In the genomic region with DNA sequence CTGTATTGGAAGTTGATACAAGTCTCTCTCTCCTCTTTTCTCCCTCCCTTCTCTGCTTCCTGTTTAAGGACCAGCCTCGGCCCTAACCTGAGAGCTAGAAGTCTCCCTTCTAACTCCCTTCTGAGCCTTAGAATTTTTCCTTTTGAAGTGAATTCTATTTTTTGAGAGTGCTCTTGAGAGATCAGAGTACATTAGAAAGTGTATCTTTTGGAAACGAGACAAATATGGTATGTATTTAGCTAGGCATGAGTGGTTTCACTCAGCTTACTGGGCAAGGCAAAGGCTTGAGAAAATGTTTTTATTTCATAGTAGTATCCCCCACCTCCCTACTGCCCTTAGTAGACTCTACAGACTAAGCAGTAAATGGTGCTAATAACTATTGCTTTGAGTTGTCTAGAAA, we compare ENCODE assay signal across 25 mouse cellular contexts. TPM values are rescaled to one million over a fixed set of nuclear protein-coding genes. Genes with fewer than 3 reads are reported as not detected.
DNase-seq lines count a peak whose midpoint lies in the region; ATAC-seq and TF ChIP-seq lines count a peak whose summit lies in the region.
"Had no signal": no experiment of that assay in that cellular context is flagged by ENCODE, and none has a peak within 500 bp of the region (broad histone marks: within the 10 kb centered on the region; RNA-seq: fewer than 3 reads in every experiment).

No protein-coding gene starts in this region.

- peak; percentile 53; the same call in 1 of the 2 replicates for TF ChIP-seq EP300 in lung, postnatal 0 days (IDR thresholded peaks at IDR 0.05)

- DNase-seq in heart, adult 11 months: peak; percentile 13
- no peak for DNase-seq in heart, adult 18-20 months
- no peak for DNase-seq in liver, embryonic 13.5 days
- DNase-seq in liver, embryonic 11.5 days (ENCODE audit: low spot score): no peak
- DNase-seq in lung, postnatal 0 days (ENCODE audit: low spot score): peak; percentile 63
- DNase-seq in lung, postnatal 10 days: no peak
- DNase-seq in testis, postnatal 14 days (ENCODE audit: low spot score): no peak
- DNase-seq: cerebellum, adult 11-12 months; cerebellum, adult 8-10 months; cerebellum, postnatal 10 days; cerebellum, postnatal 36 days; embryo, embryonic 11 days; forebrain, postnatal 0 days; gastrocnemius, postnatal 10 days; heart, adult 2 months; heart, postnatal 14 days; heart, postnatal 4 days had no signal

- H3K9me3 ChIP-seq in liver, embryonic 13.5 days (replicated peaks): no peaks in the 10 kb centered on the region
- H3K9me3 ChIP-seq in liver, embryonic 11.5 days (ENCODE audit: control insufficient read depth, low read length): no peaks in the 10 kb centered on the region
- H3K9me3 ChIP-seq in lung, postnatal 0 days (ENCODE audit: low read length): no peaks in the 10 kb centered on the region
- H3K9me3 ChIP-seq in limb, embryonic 15.5 days: no peaks in the 10 kb centered on the region
- H3K9me3 ChIP-seq: embryonic facial prominence, embryonic 15.5 days; heart, embryonic 10.5 days; heart, embryonic 13.5 days had no signal

- no peak overlapping the region for H3K4me3 ChIP-seq in liver, embryonic 13.5 days (replicated peaks)
- H3K4me3 ChIP-seq in liver, embryonic 11.5 days (ENCODE audit: low read depth, low read length): no peak overlapping the region
- H3K4me3 ChIP-seq in lung, postnatal 0 days (ENCODE audit: low read depth, low read length): no peak overlapping the region
- H3K4me3 ChIP-seq in limb, embryonic 15.5 days: no peak overlapping the region
- H3K4me3 ChIP-seq: embryonic facial prominence, embryonic 15.5 days; heart, adult 2 months; heart, embryonic 10.5 days; heart, embryonic 13.5 days had no signal

- H3K27ac ChIP-seq in liver, embryonic 13.5 days: peak overlapping the region; percentile 9; the same call in 1 of the 2 replicates
- H3K27ac ChIP-seq in liver, embryonic 11.5 days (ENCODE audit: low read depth, low read length): no peak overlapping the region
- H3K27ac ChIP-seq in lung, postnatal 0 days (ENCODE audit: low read length): peak overlapping the region; percentile 7; the same call in 1 of the 2 replicates
- peak overlapping the region; percentile 50; the same call in 1 of the 2 replicates for H3K27ac ChIP-seq in limb, embryonic 15.5 days
- H3K27ac ChIP-seq: embryonic facial prominence, embryonic 15.5 days; heart, adult 2 months; heart, embryonic 10.5 days; heart, embryonic 13.5 days; hindbrain, embryonic 14.5 days; hindbrain, postnatal 0 days had no signal

- H3K4me1 ChIP-seq in liver, embryonic 13.5 days (replicated peaks): peaks cover 35% of the 10 kb centered on the region
- peaks cover 17% of the 10 kb centered on the region for H3K4me1 ChIP-seq in liver, embryonic 11.5 days (replicated peaks; ENCODE audit: control insufficient read depth, insufficient read depth, low read length)
- peaks cover 2% of the 10 kb centered on the region; the same call in 1 of the 2 replicates for H3K4me1 ChIP-seq in lung, postnatal 0 days (ENCODE audit: insufficient read depth, low read depth, low read length)
- H3K4me1 ChIP-seq in limb, embryonic 15.5 days: peaks cover 21% of the 10 kb centered on the region

- no peak overlapping the region for H3K9ac ChIP-seq in liver, embryonic 13.5 days
- no peak overlapping the region for H3K9ac ChIP-seq in liver, embryonic 11.5 days (ENCODE audit: low read depth, low read length)
- H3K9ac ChIP-seq in lung, postnatal 0 days (replicated peaks; ENCODE audit: low read depth): no peak overlapping the region
- no peak overlapping the region for H3K9ac ChIP-seq in limb, embryonic 15.5 days
- H3K9ac ChIP-seq: embryonic facial prominence, embryonic 15.5 days; forebrain, postnatal 0 days; heart, embryonic 13.5 days; hindbrain, embryonic 14.5 days had no signal

- H3K4me2 ChIP-seq in liver, embryonic 13.5 days: no peak overlapping the region
- no peak overlapping the region for H3K4me2 ChIP-seq in liver, embryonic 11.5 days
- no peak overlapping the region; the same call in 1 of the 2 replicates for H3K4me2 ChIP-seq in lung, postnatal 0 days (replicated peaks; ENCODE audit: low read depth, low read length)
- H3K4me2 ChIP-seq in limb, embryonic 15.5 days: no peak overlapping the region
- H3K4me2 ChIP-seq: embryonic facial prominence, embryonic 15.5 days; heart, embryonic 13.5 days; hindbrain, embryonic 14.5 days had no signal

- TF ChIP-seq CTCF in lung, postnatal 0 days (IDR thresholded peaks at IDR 0.05): no peak

- 58% methylated on average over 2 of the region's 2 CpGs for WGBS in liver, embryonic 13.5 days (ENCODE audit: insufficient replicate concordance)
- WGBS in liver, embryonic 11.5 days: 71% methylated on average over 2 of the region's 2 CpGs
- 43% methylated on average over 2 of the region's 2 CpGs for WGBS in lung, postnatal 0 days
- WGBS in limb, embryonic 15.5 days: 44% methylated on average over 2 of the region's 2 CpGs

- ATAC-seq in liver, embryonic 13.5 days (ENCODE audit: low read depth): no peak
- no peak for ATAC-seq in liver, embryonic 11.5 days (replicated peaks; ENCODE audit: low FRiP score)
- ATAC-seq in lung, postnatal 0 days: no peak
- no peak for ATAC-seq in limb, embryonic 15.5 days (ENCODE audit: insufficient number of reproducible peaks, low FRiP score, low TSS enrichment, low read depth)
- ATAC-seq: CD4-positive, CD25-positive, alpha-beta regulatory T cell, adult 4 months; forebrain, embryonic 14.5 days; forebrain, postnatal 0 days; hindbrain, postnatal 0 days had no signal

- H3K36me3 ChIP-seq in liver, embryonic 13.5 days: peaks cover 15% of the 10 kb centered on the region
- H3K36me3 ChIP-seq in liver, embryonic 11.5 days (ENCODE audit: control insufficient read depth, insufficient read depth, low read length): 0 out of 2 replicates have a peak, but pooled peaks cover 4% of the 10 kb centered on the region
- H3K36me3 ChIP-seq in lung, postnatal 0 days (ENCODE audit: insufficient read depth, low read length): 0 out of 2 replicates have a peak, but pooled peaks cover 6% of the 10 kb centered on the region
- peaks cover 11% of the 10 kb centered on the region for H3K36me3 ChIP-seq in limb, embryonic 15.5 days

- H3K27me3 ChIP-seq in liver, embryonic 13.5 days: no peaks in the 10 kb centered on the region
- no peaks in the 10 kb centered on the region for H3K27me3 ChIP-seq in liver, embryonic 11.5 days (replicated peaks; ENCODE audit: control insufficient read depth, insufficient read depth, low read length)
- no peaks in the 10 kb centered on the region for H3K27me3 ChIP-seq in lung, postnatal 0 days (replicated peaks; ENCODE audit: insufficient read depth, low read length)
- no peaks in the 10 kb centered on the region for H3K27me3 ChIP-seq in limb, embryonic 15.5 days
- H3K27me3 ChIP-seq: embryonic facial prominence, embryonic 15.5 days; heart, embryonic 13.5 days had no signal

RNA-seq across cellular contexts. Expression of a gene that starts 3.8 kb away (rescaled TPM):
- total RNA-seq in heart, adult 18-20 months (2021): 10 to 100 TPM; 18.6 to 20.5 TPM
- polyA plus RNA-seq in liver, embryonic 13.5 days (2015; fragmentation: Nextera tagmentation; extraction: Ambion mirVana): 5.6 and 8.7 TPM in 2 replicates
- 17.5 and 18.6 TPM in 2 replicates for polyA plus RNA-seq in liver, embryonic 11.5 days (2014; fragmentation: Nextera tagmentation; extraction: Ambion mirVana)
- polyA plus RNA-seq in lung, postnatal 0 days (2015; fragmentation: Nextera tagmentation; extraction: Ambion mirVana): 10.1 and 11.2 TPM in 2 replicates
- polyA plus RNA-seq in limb, embryonic 15.5 days (2015; fragmentation: Nextera tagmentation; extraction: Ambion mirVana): 16.9 and 19.1 TPM in 2 replicates

Comparison
In these comparisons a context has a peak if more than half of its experiments do, and no peak if none do; other contexts are left out.
1. DNase-seq: peak in heart, adult 11 months (single experiment) and lung, postnatal 0 days (single experiment); none in heart, adult 18-20 months (0 of 2), liver, embryonic 13.5 days (single experiment), liver, embryonic 11.5 days (single experiment), lung, postnatal 10 days (single experiment) and testis, postnatal 14 days (single experiment).